Mouse (Mus musculus) erythroblast, embryonic 14.5 days (primary cell): Measurements from ENCODE around the gene Npb. TPM values are rescaled to one million over a fixed set of nuclear protein-coding genes. Genes with fewer than 3 reads are reported as not detected.

Experiments used
- H3K27me3 ChIP-seq: 2 replicates; pipeline ENCODE4 v1.6.1; 2012; ENCODE audit warnings: inconsistent platforms; ENCODE audit not compliant: control insufficient read depth
- H3K36me3 ChIP-seq: 2 replicates; pipeline ENCODE4 v1.6.1; 2012; ENCODE audit warnings: mild to moderate bottlenecking, inconsistent platforms; ENCODE audit not compliant: control insufficient read depth
- H3K4me1 ChIP-seq: 2 replicates; pipeline ENCODE4 v1.6.1; 2012; ENCODE audit warnings: inconsistent platforms; ENCODE audit not compliant: control insufficient read depth
- H3K4me3 ChIP-seq: replicated peaks from 2 replicates; pipeline ENCODE3; 2012; ENCODE audit warnings: moderate library complexity, mild to moderate bottlenecking, inconsistent platforms
- H3K9me3 ChIP-seq: 2 replicates; pipeline ENCODE4 v1.6.1; 2012; ENCODE audit warnings: low read length, inconsistent platforms, mixed read lengths; ENCODE audit not compliant: control insufficient read depth
- GATA1 ChIP-seq: IDR thresholded peaks from 2 replicates; pipeline ENCODE4 v1.6.1; 2012; ENCODE audit warnings: low read length, inconsistent platforms, mixed read lengths
- TAL1 ChIP-seq: IDR thresholded peaks from 3 replicates; pipeline ENCODE4 v1.6.1; 2012; ENCODE audit warnings: low read length, inconsistent platforms, mixed read lengths
- polyA plus RNA-seq: library from polyadenylated mRNA; stranded (reverse); fragments of >175 nt; gene quantifications from 2 replicates; pipeline ENCODE4 v1.2.3, GENCODE M21; 2012

Npb gene
- polyA plus RNA-seq, 1 experiment: not detected

DNA sequence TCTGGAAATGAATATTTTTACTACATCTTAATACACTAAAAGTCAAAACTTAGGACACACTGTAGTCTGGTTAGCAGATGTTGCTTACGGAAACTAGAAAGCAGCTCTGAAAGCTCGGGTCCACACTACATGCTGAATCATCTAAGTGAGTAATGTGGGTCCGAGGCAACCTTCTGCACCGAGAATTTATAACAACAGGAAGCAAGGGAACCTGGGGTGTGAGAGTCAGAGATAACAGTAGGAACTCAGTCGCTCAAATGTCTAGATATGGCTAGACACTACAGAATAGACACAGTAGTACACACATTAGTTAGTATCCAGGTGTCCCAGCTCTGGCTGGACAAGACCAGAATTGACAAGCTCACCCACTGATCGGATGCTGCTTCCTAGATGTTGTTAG lies 19.7 kb upstream of the Npb start:
- TF ChIP-seq GATA1: no peak
- TF ChIP-seq TAL1: no peak
- H3K36me3 ChIP-seq: peaks cover 94% of the 10 kb centered on the region
- H3K9me3 ChIP-seq: peaks cover 3% of the 10 kb centered on the region; the same call in 1 of the 2 replicates
- H3K4me1 ChIP-seq: peaks cover 30% of the 10 kb centered on the region
- H3K27me3 ChIP-seq: no peaks in the 10 kb centered on the region
- H3K4me3 ChIP-seq: no peak overlapping the region

DNA sequence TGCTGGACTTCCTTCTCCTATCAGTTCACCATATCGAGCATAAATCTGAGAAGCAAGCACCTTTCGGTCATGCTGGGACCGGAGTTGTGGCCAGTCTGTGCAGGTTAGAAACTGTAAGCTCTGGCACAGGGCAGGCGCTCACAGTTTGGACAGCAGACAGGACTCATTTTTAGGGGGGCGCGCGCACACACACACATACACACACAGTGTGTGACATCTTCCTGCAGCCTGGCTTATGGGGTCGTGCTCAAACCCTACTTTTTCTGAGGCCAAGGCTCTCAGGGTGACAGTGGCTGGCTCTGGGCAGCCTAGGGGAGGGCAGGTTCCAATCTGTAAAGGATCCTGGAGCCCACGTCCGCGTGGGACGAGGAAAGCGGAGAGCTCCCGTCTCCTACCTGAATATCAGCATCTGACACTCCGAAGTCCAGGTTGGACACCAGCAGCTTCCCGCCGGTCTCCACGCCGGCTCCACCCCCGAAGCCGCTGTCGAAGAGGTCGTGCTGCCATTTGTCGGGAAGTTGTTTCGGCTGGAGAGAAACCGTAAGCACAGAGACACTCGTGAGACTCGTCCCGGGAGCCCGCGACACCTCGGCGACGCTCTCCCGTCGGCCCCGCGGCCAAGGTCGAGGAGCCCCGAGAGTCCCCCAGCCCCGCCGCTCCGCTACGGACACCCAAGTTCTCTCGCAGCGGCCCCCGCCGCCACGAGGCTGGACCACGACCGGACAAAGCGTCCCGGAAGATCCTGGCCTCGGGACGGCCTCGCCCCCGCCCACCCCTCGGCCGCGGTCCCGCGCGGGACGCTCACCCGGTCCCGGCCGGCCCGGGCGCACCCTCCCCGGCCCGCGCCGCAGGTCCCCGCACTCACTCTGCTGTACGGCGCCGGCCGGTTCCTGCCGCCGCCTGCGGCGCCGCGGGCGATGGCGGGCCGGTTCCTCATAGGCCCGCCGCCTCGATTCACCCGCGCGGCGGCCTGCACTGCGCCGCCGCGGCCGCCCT lies 10.7 kb upstream of the Npb start:
- Histone ChIP-seq H3K36me3 (peaks cover 77% of the 10 kb centered on the region), H3K9me3 (no peaks in the 10 kb centered on the region), H3K4me1 (peaks cover 73% of the 10 kb centered on the region), H3K27me3 (no peaks in the 10 kb centered on the region), H3K4me3 (peak overlapping the region; percentile 97)
- no peak for TF ChIP-seq GATA1
- no peak for TF ChIP-seq TAL1

- TF ChIP-seq GATA1 (no peak), TAL1 (no peak)
- Histone ChIP-seq H3K36me3 (peaks cover 76% of the 10 kb centered on the region), H3K4me1 (peaks cover 79% of the 10 kb centered on the region), H3K4me3 (peak within 1 kb of the TSS; percentile 97), H3K27me3 (no peaks in the 10 kb centered on the region), H3K9me3 (no peaks in the 10 kb centered on the region)
Measured at GRCm38 (mm10) chr11:120598283-120598989, 9.8 kb upstream of the Npb start, which contains the start of the genes Alyref and Anapc11. TSS of gene Alyref (minus strand) at chr11:120598365. TSS of gene Anapc11 (plus strand) at chr11:120598421.

DNA sequence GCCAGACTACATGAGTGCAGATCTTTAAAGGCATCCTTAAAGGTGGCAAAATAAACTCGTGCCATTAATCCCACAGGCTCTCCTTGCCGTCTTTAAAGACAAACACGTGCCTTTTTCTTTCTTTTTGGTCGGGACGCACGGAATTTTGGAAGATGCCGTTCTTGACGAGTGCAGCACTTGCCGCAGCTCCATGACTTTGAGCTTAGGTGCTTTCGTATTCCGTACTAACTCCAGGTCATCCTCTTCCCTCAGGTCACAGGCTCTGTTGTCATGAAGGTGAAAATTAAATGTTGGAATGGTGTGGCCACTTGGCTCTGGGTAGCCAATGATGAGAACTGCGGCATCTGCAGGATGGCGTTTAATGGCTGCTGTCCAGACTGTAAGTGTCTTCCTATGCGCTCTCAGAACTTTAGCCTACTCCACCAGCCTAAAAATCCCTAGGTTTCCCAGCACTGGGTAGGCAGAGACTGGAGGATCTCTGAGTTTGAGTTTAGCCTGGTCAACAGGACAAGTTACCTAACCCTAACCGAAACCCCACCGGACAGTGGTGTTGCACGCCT lies 9.2 kb upstream of the Npb start:
- Histone ChIP-seq H3K9me3 (no peaks in the 10 kb centered on the region), H3K36me3 (peaks cover 75% of the 10 kb centered on the region), H3K4me3 (peak overlapping the region; percentile 97), H3K4me1 (peaks cover 82% of the 10 kb centered on the region), H3K27me3 (no peaks in the 10 kb centered on the region)
- TF ChIP-seq TAL1: no peak
- no peak for TF ChIP-seq GATA1

DNA sequence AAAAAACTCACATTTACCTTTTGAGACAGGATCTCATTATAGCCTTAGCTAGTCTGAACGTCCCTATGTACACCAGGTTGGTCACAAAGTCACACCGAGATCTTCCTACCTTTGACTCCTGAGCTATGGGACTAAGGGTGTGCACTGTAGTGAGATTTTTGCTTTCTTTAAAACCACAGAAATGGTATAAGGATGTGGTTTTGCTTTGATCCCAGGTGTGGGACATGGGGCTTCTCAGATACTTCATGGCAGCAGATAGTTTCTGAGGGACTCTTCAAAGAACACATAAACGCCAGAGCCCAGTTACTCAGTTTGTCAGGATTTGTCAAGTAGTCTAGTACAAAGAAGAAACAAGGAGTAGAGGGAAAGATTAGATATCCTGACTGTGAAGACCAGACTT lies 7.6 kb upstream of the Npb start:
- Histone ChIP-seq H3K36me3 (peaks cover 75% of the 10 kb centered on the region), H3K9me3 (no peaks in the 10 kb centered on the region), H3K4me3 (no peak overlapping the region), H3K4me1 (peaks cover 80% of the 10 kb centered on the region), H3K27me3 (no peaks in the 10 kb centered on the region)
- no peak for TF ChIP-seq TAL1
- no peak for TF ChIP-seq GATA1

GRCm38 (mm10) chr11:120603545-120603944 lies 4.7 kb upstream of the Npb start:
- TF ChIP-seq GATA1 (no peak), TAL1 (no peak)
- H3K4me1 ChIP-seq: peaks cover 68% of the 10 kb centered on the region
- H3K4me3 ChIP-seq: peak overlapping the region; percentile 33
- H3K36me3 ChIP-seq: peaks cover 76% of the 10 kb centered on the region
- H3K27me3 ChIP-seq: peaks cover 9% of the 10 kb centered on the region
- H3K9me3 ChIP-seq: no peaks in the 10 kb centered on the region

DNA sequence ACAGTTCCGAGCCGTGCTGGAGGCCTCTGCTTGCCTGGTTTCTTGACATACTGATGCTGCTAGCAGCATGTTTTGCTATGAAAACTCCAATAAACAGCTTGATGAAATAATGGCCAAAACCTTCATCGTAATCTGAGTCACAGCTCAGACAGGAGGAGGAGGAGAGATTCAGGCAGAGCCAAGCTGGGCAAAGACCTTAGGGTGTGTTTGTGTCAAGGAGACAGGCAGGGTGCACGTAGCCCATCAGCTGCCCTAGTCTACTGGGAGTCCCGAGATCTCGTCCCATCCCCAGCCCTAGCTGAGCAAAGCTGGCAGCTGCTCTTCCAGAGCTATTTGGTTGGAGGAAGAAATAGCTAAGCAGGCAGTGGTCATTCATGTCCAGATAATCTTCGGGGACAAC lies 2.6 kb upstream of the Npb start:
- H3K4me3 ChIP-seq: no peak overlapping the region
- peaks cover 61% of the 10 kb centered on the region for H3K4me1 ChIP-seq
- no peak for TF ChIP-seq TAL1
- no peak for TF ChIP-seq GATA1

DNA sequence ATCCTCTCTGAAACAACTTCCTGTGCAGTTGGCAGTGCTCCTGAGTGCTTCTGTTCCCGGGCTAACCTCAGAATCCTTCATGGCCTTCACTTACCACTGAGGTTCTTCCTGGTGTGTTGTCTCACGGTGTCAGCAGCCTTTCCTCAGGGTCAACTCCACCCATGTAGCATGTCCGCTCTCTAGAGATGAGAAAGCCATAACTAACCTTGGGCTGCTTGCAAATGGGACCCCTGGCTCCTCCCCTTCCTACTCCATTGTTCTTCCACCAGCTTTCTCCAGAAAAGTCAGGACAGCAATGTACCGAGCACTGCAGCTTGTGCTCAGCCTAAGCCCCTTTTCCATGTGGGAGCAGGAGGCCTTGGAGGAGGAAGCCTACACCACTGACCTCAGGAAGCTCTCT lies 1.5 kb upstream of the Npb start:
- H3K36me3 ChIP-seq: peaks cover 83% of the 10 kb centered on the region
- H3K4me3 ChIP-seq: no peak overlapping the region
- peaks cover 15% of the 10 kb centered on the region for H3K27me3 ChIP-seq
- H3K9me3 ChIP-seq: no peaks in the 10 kb centered on the region
- peaks cover 57% of the 10 kb centered on the region for H3K4me1 ChIP-seq
- TF ChIP-seq TAL1 (no peak), GATA1 (no peak)

More for the DNA sequence above, 2.6 kb upstream of the Npb start:
- Histone ChIP-seq H3K36me3 (peaks cover 80% of the 10 kb centered on the region), H3K9me3 (no peaks in the 10 kb centered on the region), H3K27me3 (peaks cover 15% of the 10 kb centered on the region)
